Mouse (Mus musculus) mouse embryonic stem cell (cell line): ENCODE data around the gene Mapk10.
"Not testable (repeated sequence)": the region's sequence is repeated elsewhere in the genome, so short reads cannot be mapped to it uniquely, and the experiment has no call there.

Experiments
- in situ Hi-C, 2 experiments: fragments of 300-500 bp; cut with MboI; formaldehyde crosslinking; loops; 1 replicate in 1 of 2; 3 replicates in 1 of 2; pipeline ENCODE4 v1.14.3; 2019 to 2020; ENCODE audit warnings: low sequenced_read_pairs in 2 of 2, low pct_unique_long_range_greater_than_20kb in 1 of 2, mixed read lengths in 1 of 2; ENCODE audit not compliant: unreplicated experiment in 1 of 2

Gene Mapk10

DNA sequence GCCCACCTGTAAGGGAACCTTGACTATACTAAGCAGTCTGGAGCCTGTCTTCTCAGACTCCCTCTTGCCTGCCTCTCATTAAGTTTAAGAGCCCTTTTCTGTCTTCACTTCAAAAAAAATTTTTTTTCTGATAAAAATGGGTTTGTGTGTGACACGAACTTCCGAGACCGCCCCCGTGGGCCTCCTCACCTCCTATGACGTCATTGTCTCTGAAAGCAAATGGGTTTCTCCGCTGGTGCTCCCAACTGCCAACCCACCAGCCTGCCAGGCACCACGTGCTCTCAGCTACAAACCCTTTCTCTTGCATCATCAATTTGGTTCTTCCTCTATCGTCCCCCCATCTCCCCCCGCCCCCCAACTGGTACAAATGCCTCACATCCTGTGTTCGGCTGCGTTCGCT, 307.1 kb downstream of the Mapk10 start:
- in situ Hi-C loops, result no loop called here

DNA sequence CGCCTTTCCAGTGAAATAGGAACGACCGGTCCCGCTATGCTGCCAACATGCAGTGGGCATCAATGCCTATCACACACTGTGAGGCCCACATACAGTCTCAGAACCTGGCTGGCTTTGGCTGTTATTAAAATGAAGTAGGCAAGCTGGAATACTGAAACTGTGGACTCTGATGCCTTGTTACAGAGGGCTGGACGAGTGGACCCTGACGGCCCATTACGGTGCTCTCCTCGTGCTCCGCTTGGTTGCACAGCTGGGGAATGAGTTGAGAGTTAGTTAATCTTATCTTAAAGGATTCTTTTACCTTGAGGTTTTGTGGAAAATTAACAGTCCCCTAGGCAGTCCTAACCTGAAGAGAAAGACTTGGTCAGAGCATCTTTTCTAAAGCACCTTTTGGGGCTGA, 307.6 kb downstream of the Mapk10 start:
- in situ Hi-C loops, result no loop called here

DNA sequence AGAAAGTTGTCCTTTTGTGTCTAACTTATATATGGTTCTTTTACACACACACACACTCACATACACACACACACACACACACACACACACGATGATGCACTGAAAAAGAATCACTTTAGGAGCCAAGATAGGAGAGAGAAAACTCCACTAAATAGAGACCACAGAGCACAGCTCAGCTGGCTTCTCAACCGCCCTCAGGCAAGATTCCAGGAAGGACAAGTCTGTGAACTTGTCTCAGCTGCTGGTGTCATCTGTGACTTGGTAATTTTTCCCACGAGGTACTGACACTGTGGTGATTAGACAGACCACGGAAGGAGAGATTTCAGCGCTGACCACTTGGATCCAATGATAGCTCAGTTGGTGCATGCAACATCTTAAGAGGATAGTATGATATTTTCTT, 310.0 kb downstream of the Mapk10 start:
- in situ Hi-C loops, result no loop called here

DNA sequence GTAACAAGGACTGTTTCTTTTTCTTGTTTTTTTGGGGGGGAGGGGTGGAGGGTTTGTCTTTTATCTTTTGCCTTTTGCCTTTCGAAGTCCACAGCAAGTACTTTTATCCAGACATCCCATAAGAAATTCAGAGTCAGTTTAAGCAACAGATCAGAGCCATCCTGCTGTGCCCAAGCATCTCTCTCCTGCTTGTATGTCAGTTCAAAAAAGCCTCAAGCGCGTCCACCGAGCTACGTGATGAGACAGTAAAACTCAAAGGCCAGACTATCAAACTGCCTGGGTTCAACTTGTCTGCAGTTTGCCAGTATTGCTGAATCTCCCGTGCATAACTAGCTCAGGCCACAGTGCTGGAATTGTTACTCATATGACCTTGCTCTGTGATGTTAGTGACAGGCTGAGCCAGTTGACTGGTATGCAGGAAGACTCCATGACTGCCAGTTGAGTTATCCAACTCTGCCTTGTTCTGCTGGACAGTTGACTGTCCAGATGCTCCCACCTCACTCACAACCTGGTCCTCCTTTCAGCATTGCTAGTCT, 311.4 kb downstream of the Mapk10 start:
- in situ Hi-C loops, result no loop called here

DNA sequence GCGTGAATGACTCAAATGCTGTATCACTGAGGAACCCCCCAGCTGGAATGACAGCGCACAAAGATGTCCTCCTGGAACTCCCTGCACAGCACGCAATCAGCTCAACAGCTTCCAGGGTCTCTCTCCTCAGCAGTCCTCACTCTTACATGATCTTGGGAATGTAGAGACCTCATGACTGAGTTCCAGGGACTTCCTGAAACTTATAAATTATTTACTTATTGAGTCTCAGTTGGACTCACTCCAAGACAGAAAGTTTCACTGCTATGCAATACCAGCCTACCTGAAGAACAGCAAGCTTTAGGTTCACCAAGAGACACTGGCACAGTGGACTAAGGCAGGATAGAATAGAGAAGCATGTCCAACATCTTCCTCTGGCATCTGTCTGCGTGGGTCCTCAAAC, 312.8 kb downstream of the Mapk10 start:
- in situ Hi-C loops, result no loop called here

DNA sequence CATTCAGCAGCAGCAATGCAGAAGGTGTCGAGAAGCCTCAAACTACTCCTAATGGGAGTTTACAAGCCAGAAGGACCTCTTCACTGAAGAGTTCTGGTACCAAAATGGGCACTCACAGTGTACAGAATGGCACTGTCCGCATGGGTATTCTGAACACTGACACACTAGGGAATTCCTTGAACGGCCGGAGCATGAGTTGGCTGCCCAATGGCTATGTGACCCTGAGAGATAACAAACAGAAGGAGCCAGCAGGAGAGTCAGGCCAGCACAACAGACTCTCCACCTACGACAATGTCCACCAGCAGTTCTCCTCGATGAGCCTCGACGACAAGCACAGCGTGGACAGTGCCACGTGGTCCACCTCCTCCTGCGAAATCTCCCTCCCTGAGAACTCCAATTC, 318.9 kb downstream of the Mapk10 start:
- in situ Hi-C loops, result no loop called here

DNA sequence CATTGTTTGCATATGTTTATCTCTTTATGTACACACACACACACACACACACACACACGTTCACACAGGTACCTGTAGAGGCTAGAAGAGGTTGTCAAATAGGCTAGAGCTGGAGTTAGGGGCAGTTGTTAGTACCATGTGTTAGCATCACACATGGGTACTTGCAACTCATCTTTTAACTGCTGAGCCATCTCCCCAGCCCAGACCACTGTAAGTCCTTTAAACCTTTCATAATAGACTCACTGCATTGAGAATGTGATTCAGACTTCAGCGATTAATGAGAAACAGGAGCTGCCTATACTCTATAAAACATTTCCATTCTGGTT, 322.0 kb downstream of the Mapk10 start:
- in situ Hi-C loops, result no loop called here

DNA sequence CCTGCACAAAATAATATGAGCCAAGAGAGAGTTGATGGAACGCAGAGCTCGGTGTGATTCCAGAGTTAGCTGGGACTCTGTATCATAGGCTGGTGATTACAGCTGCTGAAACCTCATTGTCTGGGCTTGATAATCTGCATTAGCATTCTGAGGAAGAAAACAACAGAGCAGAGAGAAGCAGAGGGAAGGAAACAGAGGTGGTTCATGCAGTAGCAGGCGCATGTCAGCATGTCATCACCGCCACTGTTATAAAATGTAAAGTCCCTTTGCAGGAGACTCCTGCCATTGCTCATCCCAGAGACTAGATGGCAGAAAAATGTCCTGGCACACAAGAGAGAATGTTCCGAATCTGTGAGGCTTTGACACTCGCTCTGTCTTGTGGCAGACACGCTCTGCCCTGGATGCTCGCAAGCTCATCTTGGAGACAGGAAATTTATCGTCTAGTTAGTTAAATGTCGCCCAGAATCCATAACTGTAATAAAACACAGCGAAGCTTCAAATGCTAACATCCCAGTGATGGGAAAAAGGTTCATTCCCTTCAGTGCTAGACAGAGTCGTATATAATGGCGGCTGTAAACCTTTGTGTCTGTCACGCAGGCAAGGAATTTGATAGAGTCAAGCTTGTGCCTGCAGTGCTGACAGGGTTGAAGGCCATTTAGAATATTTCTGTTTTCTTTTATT, 322.5 kb downstream of the Mapk10 start:
- in situ Hi-C loops, result no loop called here

DNA sequence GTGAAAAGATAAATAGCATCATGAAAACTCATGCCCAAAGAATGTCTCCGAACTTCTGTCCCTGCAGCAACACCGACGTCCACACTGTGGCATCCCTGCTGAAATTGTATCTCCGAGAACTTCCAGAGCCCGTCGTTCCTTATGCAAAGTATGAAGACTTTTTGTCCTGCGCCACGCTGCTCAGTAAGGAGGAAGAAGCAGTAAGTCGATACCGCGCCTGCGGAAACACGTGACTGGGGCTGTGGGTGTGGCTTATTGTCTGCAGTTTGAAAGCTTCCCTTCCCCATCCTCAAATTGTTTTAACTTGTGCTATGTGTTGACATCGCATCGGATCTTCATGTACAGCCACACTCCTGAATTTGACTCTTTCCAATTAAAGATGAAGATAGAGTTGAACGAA, 335.5 kb downstream of the Mapk10 start:
- in situ Hi-C loops, result no loop called here

DNA sequence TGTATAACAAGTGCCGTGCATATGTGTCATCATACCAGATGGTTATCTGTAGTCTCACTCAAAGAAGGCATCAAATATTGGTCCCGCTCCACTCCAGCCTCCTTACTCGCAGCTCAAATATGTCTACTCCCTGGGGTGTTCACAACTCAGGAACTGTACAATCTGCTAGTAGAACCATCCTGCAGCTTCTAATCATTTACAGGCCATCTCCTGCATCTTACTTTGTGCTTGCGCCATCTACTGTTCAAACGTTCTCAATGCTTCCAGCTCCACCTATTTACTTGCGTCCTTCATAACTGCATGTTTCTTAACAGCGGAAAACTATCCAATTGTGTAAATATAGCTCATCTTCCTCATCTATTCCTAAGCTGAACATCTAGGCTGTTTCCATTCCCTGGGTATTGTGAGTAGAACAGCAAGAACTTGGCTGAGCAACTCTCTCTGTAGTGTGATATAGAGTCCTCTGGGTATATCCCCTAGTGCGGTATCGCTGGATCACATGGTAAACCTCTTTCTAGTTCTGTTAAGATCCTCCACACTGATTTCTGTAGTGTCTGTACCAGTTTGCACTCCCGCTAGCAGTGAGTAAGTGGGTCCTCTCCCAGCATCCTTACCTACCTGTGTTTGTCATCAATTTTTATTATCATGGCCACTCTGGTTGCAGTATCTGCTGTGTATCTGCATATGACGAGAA, 336.4 kb downstream of the Mapk10 start:
- in situ Hi-C loops, result no loop called here

DNA sequence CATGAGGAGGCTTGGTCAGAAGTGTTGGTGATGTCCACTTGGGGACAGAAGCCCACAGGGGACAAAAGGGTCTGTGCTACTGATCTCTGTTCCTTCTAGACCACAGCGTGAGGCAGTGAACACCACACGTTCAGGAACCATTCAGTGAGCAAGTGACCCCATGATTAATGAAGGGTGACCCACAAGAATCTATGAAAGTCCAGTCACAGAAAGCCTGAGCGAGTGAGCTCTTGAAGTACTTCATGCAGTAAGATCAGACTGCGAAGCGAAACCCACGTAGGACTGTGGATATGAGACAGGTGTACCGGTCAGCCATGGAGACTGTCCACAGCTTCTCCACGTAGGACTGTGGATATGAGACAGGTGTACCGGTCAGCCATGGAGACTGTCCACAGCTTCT, 338.1 kb downstream of the Mapk10 start:
- in situ Hi-C loops, result not testable (repeated sequence)

DNA sequence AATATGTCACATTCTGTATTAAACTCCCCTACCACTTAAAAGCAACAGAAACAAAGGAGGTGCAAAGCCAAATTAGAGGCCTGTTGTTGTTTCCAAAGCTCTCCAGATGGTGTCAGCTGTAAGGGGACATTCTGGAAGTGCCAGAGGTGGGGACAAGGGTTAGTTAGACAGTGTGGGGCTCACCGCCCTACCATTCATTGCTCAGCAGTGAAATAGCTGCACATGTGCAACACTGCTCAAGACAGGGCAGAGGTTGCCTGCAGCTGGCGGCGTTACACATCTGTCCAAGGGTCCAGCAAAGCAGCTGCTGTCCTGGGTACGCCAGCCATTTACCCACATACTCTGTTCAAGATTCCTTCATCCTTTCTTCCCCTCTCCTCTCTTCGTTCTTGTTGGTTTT, 342.9 kb downstream of the Mapk10 start:
- in situ Hi-C loops, result no loop called here

DNA sequence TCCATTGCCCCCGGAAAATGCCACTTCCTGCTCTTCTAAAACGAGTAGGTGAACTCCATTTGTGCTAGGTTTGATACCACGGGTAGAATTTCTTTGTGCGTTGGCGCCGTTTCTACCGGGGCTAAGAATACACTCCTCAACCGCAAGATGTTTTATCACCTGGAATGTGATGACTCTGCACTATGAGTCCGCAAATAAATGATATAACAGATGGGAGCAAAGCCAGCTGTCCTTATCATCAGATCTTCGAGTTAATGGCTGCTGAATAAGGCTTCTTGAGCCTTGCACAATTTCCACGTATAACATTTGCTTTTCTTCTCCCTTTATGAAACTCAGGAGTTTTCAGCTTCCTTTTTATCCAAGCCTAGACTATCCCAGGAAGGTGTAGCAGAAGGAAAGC, 351.4 kb downstream of the Mapk10 start:
- in situ Hi-C loops, result no loop called here

DNA sequence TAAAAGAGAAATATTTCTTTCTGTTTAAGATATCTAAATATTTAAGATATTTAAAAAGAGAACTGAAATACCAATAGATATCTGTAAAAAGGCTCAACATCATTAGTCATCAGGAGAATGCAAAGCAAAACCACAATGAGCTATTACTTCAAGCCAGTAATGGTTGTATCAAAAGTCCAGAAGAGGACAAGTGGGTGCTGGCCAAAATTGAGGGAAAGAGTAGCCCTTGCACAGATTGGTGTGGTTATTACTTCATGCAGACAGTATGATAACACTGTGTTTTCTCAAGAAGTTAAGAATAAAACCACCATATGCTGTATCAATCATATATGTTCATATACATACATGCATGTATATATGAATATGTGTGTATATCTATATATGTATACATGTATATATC, 353.1 kb downstream of the Mapk10 start:
- in situ Hi-C loops, result no loop called here
